Mouse (Mus musculus) left cerebral cortex, adult 9 months (tissue): ENCODE measurements around the gene Bcas3.

Source experiments
- DNase-seq, 2 experiments: peaks; one replicate each; pipeline ENCODE4 v3.0.0; 2022; ENCODE audit warnings: low spot score in 2 of 2

Bcas3 gene

DNA sequence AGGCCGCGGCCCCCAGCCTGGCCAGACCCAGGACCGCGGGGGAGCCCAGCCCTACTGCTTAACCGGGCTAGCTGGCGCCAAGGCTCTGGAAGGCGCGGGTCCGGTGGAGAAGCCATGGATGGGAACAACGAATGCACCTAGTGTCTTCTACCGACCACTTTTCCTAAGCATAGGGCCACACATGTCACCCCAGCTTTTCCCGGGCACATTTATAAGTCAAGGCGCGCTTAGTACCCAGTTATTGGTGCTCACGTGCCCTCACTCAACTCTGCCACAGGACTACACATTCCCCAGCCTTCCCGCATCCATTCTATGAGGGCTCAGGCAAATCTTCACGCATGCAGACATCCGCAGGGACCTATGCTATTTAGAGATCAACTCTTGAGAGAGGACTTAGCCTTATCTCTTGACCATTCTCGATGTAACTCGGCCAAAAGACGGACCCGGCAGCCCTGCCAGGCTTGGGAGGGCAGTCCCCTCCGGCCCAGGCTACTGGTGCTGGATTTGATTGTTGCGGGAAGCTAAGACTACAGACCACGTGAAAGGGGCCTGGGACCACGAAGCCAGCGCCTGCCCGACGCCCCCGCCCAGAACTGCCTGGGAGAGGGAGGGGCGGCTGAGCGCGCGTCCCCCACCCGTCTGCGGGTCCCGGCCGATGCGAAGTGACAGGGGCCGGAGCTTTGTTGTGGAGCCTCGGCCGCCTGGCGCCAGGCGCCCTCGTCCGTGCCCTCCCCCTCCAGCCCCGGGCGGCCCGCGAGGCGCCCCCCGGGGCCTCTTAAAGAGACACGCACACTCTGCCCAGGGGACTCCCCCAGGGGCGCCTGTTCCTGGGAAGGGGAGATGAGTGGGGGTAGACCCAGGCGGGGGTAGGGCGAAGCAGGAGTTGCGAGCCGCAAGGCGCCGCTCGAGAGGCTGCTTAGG, 476.8 kb downstream of the Bcas3 start:
- no peak for DNase-seq

DNA sequence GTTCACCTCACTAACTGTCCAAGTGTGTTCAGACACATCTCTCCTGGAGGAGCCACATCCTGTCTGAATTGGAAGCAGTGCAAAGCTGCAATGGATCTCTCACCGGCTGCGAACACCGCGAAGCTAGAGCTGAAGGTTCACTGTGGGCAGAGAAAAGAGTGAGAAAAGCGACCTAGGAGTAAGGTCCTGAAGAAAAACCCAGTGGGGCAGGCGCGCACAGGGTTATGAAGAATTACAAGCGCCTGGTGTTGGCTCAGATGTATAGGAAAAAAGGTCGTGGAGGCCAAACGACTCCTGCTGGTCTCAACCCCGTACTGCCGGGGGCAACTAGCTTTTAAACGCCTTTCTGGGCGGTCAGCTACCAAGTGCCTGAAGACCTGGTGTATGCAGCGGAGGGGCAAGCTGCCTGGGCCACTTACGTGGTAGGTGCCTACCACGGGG, 478.0 kb downstream of the Bcas3 start:
- no peak for DNase-seq

DNA sequence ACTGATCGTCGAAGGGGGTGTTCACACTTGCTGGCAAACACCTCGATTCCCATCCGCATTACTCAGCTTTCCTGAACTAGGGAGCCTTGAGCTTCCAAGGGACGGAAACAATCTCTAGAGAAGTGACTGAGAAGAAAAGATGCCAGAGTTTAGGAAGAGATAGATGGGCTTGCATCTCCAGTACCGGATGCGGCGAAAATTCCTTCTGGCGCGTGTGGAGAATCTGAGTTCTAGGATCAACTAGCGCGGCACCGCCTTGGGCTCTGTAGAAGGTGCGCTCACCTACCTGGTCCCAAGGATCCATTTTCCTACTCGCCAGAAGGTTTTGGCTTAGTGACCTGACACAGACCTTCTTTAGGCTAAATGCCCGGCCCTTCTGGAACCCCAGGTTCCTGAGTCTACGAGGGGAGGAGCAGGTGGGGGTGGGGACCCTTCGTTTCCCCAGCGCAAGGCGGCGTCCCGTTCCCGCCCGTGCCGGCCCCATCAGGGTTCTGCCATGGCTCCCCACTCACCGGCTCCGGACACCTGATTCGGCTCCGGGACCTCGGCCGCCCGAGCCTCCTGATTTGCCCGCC, 478.8 kb downstream of the Bcas3 start:
- no peak for DNase-seq

DNA sequence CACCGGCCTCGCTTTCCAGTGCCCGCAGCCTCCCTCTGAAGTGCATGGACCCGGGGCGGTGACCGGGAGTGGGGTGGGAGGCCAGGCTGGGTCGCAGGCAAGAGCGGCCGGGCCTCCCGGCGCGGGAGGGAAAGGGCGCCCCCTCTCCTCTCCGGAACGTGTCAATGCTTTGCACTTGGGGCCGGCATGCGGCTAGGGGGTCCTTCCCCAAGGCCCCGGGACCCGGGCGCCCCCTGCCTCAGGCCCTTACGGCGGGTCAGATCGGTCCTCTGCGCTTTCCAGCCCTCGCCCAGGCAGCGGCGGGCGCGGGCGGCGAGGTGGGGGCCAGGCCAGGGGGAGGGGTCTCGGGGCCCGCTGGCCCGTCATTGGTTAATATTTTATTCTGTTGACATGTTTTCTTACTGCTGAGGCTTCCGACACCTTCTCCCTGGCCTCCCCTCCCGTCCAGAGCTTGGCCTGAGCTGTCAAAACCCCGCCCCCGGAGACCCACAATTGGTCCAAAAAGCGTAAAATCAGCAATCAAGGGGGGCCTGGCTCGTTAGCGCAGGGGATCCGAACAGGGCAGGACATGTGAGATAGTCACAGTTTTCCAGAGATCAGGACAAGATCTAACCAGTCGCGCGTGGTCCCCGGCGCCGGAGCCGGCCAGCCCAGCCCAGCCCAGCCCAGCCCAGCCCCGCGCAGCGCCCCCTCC, 479.4 kb downstream of the Bcas3 start, which contains the start of gene Tbx2:
TSS of gene Tbx2 (plus strand) at position 321 of the 694 bp plus-strand sequence.
- DNase-seq = no peak

DNA sequence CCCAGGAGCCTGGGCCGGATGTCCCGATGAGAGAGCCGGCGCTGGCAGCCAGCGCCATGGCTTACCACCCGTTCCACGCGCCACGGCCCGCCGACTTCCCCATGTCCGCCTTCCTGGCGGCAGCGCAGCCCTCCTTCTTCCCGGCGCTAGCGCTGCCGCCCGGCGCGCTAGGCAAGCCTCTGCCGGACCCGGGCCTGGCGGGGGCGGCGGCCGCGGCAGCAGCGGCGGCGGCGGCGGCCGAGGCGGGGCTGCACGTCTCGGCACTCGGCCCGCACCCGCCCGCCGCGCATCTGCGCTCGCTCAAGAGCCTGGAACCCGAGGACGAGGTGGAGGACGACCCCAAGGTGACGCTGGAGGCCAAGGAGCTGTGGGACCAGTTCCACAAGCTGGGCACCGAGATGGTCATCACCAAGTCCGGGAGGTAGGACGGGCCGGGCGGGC, 480.1 kb downstream of the Bcas3 start:
- DNase-seq = no peak

DNA sequence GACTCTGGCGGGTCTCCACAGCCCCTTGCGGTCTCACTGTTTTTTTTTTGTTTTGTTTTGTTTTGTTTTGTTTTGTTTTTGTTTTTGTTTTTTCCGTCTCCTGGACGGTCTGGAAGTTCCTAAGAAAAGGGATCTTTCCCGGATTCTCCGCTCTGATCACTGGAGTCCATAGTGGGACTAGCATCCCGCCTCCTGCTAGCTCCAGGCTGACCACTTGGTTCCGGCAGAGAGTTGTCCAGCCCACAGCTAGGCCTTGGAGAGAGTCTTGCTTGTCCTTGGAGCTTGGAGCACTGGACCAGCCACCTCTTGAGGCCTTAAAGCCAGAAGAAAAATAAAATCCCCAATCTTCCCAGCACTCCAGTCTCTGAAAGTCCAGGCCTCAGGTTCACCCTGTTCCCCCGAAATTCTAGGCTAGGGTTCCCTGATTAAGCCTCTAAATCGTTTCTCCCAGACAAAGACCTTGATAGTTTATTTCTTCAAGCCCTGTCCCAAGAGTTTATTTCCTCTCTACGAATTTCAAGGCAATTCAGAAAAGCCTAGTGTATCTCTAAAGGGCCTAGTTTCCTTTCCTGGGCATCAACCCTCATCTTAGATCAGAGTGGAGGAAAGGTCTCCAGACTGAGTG, 480.9 kb downstream of the Bcas3 start:
- DNase-seq = no peak

DNA sequence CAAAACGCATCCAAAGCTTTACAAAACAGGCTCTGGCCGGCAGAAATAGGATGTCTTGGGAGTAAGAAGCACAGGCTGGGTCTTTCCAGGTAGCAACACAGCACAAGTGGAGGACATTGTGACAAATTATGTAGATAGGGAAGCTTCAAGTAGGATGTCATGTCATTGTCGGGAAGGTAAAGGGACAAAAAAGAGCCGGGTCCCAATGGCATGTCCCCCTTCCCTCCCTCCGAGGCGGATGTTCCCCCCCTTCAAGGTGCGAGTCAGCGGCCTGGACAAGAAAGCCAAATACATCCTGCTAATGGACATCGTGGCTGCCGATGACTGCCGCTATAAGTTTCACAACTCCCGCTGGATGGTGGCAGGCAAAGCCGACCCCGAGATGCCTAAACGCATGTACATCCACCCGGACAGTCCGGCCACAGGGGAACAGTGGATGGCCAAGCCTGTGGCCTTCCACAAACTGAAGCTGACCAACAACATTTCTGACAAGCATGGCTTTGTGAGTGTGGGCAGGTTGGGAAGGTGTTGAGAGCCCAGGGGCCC, 481.5 kb downstream of the Bcas3 start:
- no peak for DNase-seq

DNA sequence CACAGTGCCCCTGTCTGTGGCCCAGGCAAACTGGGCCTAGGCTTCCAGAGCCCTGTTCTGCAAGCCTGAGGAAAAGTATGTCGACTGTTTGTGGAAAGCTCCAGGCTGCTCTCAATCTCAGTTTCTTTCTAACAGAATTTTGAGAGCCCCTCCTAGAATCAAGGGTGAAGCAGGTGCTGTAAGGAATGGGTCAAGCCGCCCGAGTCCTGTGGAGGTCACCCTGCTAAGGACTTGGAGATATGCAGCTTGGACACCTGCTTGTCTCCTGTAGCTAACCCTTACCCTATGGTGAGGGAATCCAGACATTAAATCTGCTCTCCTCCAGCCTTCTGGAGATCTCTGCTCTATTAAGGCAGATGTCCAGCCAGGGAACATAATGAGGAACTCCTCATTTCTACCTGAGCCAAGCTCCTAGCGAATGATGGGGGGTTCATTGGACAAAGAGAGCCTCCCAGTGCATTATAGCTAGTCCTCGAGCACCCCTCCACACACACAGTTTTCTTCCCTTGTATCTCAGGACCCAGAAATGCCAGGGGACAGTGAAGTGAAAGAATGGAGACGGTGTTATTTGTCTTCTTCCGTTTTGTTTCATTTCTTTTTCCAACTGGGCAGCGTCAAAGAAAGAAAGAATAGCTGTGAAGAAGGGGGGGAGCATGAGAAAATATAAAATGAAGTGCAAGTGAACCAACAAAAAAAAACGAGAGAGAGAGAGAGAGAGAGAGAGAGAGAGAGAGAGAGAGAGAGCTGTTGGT, 482.2 kb downstream of the Bcas3 start:
- DNase-seq = no peak

DNA sequence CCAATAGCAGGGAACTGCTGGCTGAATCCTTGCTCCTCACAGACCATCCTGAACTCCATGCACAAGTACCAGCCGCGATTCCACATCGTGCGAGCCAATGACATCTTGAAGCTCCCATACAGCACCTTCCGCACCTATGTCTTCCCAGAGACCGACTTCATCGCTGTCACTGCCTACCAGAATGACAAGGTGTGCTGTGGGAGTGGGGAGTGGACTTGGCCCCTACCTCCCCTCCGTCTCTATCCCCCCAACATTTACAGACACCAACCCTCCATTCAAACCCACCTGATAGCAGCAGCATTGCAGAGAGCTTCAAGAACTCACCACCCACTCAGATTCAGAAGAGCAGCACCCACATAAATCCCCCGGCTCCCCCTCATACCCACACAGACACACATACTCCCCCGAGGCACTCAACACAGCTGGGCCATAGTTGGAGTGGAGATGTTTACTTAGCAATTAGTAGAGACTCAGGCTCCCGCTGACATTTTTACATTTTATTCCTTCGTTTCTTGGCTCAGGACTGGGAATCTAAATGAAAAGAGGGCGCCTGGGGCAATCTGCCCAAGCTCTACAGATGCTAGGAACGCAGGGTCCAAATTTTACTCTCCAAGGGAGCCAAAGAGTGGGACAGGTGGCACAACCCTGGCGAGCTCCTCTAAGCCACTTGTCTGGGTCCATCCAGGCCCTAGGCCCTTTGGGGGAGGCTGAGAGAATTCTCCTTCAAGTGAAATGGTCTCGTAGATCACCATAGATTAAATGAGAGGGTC, 483.0 kb downstream of the Bcas3 start:
- no peak for DNase-seq

DNA sequence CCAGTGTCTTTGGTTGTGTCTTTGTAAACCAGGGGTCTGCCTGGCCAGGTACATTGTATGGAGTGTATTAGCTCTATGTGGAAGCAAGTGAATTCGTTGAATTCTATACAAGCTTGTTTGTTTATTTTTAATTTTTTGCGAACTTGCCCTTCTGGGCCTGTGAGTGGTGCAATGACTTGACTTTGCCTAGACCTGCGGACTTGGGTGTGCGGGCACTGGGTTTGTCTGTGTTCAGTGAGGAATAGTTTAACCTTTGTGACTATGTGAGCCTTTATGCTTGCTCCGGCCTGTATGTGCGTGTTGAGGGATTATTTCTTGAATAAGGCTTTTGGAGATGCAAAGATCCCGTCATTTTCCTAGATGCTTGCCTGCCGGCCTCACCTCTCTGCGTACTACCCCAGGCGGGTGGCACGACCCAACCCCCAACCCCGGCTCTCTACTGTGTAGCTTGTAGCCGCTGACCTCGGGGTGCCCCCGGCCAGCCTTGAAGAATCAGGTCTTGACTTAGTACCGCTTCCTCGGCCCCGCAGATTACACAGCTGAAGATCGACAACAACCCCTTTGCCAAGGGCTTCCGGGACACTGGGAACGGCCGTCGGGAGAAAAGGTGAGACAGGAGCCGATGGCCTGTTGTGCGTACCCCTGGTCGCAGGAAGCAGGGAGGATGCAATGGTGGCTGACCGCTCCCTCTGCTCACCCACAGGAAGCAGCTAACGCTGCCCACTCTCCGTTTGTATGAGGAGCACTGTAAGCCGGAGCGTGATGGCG, 483.7 kb downstream of the Bcas3 start:
- DNase-seq = no peak

DNA sequence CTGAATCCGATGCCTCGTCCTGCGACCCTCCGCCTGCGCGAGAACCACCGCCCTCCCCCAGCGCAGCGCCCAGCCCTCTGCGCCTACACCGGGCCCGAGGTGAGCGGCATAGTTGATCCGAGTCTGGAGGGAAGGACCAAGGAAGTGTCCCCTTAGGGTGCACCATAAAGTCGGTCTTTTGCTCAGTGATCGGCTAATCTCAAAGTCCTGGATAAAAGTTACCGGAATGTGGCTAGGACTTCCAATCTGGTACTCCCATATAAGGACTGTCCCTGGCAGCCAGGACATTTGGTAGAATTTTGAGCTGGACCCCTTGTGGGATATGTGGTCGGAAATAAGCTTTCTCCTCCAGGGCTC, 484.3 kb downstream of the Bcas3 start:
- no peak for DNase-seq

DNA sequence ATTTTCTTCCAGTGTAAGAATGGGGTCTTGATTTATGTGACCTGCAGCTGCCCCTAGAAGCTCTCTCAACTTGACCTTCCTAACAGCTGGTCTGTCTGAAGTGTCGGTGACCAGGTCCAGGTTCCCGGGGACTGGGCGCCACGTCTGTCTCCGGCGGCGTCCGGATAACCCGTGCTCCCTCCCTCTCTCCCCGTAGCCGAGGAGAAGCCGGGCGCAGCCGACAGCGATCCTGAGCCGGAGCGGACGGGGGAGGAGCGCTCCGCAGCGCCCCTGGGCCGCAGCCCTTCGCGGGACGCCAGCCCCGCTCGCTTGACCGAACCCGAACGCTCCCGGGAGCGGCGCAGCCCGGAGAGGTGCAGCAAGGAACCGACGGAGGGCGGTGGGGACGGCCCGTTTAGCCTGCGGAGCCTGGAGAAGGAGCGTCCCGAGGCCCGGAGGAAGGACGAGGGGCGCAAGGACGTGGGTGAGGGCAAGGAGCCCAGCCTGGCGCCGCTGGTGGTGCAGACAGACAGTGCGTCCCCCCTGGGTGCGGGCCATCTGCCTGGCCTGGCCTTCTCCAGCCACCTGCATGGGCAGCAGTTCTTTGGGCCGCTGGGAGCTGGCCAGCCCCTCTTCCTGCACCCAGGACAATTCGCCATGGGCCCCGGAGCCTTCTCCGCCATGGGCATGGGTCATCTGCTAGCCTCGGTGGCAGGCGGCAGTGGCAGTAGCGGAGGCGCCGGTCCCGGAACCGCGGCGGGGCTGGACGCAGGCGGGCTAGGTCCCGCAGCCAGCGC, 484.9 kb downstream of the Bcas3 start:
- DNase-seq = no peak

DNA sequence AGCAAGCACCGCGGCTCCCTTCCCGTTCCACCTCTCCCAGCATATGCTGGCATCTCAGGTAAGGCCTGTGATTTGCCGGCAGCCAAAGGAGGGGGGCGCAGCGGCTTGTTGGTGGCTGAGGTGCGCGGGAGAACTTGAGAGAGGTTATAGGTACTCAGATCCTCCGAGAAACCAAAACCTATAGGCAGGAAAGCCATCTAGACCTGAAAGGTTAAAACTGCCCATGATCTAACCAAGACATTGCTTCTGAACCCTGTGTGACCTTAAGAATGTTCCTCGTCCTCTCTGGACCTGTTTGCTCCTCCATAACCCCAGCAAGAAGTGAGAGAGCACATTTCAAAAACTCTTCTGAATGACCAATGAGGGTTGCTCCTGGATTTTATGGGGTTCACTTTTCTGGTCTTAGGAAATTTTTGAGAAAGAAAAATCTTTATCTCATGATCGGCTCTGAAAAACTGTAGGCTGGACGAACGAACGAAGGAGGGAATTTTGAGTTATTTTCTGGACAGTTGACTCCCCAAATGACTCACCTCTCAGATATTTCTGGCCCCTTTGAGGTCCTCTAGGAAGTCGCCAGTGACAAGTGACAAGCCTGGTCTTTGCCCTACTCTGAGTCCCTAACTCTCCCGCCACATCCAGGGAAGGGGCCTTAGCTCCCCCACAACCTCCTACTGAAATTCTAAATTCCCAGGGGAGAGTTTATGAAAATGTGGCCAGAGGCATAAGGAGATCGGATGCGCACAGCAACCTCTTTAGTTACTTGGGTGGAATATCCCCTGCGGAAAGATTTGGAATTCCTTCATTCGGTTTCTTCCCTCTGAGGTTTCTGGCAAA, 485.7 kb downstream of the Bcas3 start:
- DNase-seq = no peak

DNA sequence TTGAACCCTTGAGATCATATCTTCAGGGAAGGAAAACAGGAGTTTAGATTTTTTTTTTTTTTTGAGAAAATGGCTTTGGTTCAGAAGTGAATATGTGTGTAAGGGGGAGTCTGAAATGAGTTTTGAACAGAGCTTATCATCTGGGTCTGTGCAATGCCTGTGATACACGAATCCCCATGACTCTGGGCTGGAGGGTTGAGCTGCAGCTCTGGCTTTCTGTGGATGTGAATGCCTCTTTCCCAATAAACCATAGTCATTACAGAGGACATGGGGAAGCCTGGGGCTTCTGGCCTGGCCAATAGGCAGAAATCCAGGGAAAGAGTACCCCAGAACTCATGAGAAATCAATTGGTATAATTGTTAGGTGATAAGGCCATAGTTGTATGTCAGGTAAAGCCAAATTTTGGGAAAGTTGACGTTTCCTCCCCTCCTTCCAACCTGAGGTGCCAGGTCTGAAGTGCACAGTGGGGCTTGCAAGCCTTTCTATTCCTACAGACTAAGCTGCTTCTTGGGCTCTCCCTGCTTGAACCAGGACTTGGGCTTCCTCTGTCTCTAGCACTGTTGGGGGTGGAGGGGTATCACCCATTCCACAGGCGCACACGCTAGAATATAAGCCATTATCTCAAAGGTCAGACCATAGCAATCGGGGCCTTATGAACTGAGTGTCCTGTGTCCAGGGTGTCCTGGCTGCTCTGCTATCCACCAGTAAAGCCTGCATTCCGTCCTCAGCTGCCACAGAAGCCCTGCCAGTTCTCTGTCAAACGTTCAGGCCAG, 486.5 kb downstream of the Bcas3 start:
- no peak for DNase-seq

DNA sequence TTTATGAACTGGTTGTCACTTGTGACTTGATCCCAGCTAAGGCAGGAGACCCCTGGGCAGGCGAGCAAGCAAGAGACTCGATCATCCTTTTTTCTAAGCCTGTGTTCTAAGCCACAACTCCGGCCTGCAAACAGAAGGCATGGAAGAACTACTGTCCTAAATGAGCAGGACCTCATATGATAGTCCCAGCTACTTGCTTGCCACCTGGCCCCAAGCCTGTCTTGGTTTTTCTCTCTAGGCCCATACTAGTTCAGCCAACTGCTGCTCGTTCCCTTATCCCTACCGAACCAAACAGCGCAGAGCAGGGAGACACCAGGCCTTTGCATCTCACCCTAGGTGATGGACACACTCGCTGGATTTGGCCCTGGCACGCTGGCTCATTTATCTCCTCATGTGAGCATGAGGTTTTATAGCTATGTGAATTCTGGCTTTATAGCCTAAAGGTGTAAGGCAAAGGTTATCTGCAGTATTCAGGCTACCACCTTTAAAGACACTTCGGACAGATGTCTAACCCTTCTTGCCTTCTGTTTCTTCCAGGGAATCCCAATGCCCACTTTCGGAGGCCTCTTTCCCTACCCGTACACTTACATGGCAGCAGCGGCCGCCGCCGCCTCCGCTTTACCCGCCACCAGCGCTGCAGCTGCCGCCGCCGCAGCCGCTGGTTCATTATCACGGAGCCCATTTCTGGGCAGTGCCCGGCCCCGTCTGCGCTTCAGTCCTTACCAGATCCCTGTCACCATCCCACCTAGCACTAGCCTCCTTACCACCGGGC, 487.2 kb downstream of the Bcas3 start:
- DNase-seq = no peak

DNA sequence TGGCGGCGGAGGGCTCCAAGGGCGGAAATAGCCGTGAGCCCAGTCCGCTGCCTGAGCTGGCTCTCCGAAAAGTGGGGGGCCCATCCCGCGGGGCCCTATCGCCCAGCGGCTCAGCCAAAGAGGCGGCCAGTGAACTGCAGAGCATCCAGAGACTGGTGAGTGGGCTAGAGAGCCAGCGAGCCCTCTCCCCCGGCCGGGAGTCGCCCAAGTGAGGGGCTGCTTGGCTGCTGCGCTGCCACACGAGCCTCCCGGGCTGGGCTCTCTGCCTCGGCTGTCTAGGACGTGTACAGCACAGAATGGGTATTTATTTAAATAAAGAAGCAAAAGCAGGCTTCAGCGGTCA, 487.8 kb downstream of the Bcas3 start:
- DNase-seq = no peak
